Mouse (Mus musculus) liver, adult 10 weeks (tissue): ENCODE data around the gene Zfp563. TPM values are rescaled to one million over a fixed set of nuclear protein-coding genes. Genes with fewer than 3 reads are reported as not detected.

Source experiments
- polyA plus RNA-seq: library from polyadenylated mRNA; stranded (reverse); fragments of 350-450 nt; fragmentation: Illumina TruSeq; extraction: RNeasy Lipid Tissue Mini Kit (QIAGEN cat#74804); gene quantifications from one replicate; pipeline ENCODE4 v1.2.3, GENCODE M21; 2014; ENCODE audit warnings: low read depth, low replicate concordance

Gene Zfp563
- polyA plus RNA-seq, result 8.6 TPM

DNA sequence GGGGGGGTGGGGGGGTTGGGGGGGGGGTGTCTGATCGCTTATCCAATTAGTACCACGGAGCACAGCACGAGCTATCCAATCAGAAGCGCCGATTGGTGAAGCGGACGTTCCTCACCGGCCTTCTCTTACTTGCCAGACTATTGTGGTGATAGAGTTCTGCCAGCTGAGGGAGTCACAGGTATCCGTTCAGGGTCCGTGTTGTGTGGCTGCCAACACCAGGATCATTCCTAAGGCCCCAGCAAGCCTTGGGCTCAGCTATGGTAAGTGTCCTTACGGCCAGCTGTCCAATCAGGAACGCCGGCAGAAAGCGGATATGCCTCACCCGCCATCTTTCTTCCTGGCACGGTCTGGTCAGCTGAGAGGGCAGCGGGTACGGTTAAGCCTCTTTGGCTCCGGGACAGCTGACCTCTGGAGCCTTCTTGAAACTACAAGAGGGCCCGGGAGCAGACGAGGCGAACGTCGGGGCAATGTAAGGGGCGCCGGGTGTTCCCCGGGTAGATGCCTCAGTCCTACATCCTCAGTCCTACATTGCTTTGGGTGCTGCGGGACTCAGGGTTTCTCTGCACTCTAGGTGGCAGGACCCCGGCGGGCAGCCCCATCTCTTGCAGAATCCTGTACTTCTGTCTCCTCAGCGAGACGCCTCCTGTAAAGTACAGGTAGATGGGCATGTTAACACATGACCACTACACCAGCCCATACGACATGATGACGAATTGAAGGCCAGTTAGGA is at the start of gene Zfp563:
Gene Zfp563, plus strand, starts transcription at position 91 of the 730 bp plus-strand sequence.

DNA sequence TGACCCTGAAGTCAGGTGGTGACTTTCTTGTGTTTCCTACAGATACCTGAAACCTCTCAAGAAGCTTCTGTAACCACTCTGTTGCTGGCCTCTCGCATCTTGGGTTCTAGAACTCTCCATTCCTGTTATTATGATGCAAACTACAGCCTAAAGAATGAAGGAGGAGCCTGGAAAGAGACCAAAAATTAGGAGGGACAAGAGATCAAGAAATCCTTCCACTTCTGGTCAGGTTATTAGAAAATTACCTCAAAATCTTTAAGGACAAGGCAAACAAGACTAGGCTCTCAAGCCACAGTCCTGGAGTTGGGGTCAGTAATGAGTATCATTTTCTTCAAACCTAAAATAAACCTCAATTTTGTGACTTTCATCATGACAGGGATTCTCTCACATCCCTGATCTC is 21.2 kb upstream of the Zfp563 start, which contains the start of gene 4921501E09Rik:
Gene 4921501E09Rik, minus strand, starts transcription at position 101 of the 400 bp plus-strand sequence.

DNA sequence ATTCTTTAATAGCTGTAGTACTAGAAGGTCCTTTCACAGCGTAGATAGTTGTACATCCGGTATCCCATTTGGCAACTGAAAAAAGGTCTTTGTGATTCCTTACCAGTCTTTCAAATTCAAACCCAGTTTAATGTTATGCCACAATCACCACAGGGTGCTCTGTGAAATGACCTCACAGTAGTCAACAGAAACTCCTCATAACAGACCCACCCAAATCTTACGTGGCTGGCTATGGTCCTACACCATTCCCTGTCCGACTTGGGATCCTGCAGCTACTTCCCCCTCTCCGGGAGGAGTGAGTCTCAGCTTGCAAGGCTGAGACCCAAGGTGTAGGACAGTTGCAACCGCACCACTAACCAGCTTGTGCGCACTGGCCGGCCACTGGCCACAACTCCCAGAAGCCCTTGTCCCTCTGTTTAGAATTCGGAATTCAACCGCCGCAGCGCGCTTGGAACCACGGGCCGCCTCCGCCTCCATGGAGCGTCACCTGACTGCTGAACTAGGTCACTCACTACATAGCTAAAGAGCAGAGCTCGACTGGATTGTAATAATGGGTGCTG is 50.2 kb downstream of the Zfp563 start, which contains the start of gene Morc2b:
Gene Morc2b, minus strand, starts transcription at position 423 of the 560 bp plus-strand sequence.

Other genes starting within 250 kb of the Zfp563 start
- gene Zfp870, start 197.7 kb upstream of the Zfp563 start, polyA plus RNA-seq, result 4.7 TPM
- gene Cyp4f14, start 172.0 kb upstream of the Zfp563 start, polyA plus RNA-seq, result 130 TPM
- gene Cyp4f13, start 141.9 kb upstream of the Zfp563 start, polyA plus RNA-seq, result 21.9 TPM
- gene Zfp472, start 123.5 kb upstream of the Zfp563 start, polyA plus RNA-seq, result 5.4 TPM
- gene Zfp952, start 96.2 kb upstream of the Zfp563 start, polyA plus RNA-seq, result 7.5 TPM
- 5.7 TPM for gene Zfp763, start 55.9 kb upstream of the Zfp563 start, polyA plus RNA-seq
- gene 4921501E09Rik, start 21.3 kb upstream of the Zfp563 start, polyA plus RNA-seq, result not detected
- gene Morc2b, start 50.4 kb downstream of the Zfp563 start, polyA plus RNA-seq, result not detected
- gene Olfr55, start 79.1 kb downstream of the Zfp563 start, polyA plus RNA-seq, result not detected
- not detected for gene Olfr239, start 102.0 kb downstream of the Zfp563 start, polyA plus RNA-seq
- not detected for gene Olfr1564, start 132.4 kb downstream of the Zfp563 start, polyA plus RNA-seq
- gene Zfp955a, start 165.8 kb downstream of the Zfp563 start, polyA plus RNA-seq, result 13.7 TPM
- gene Olfr63, start 175.4 kb downstream of the Zfp563 start, polyA plus RNA-seq, result not detected
- gene Zfp955b, start 200.2 kb downstream of the Zfp563 start, polyA plus RNA-seq, result 7.9 TPM